Mouse (Mus musculus): ENCODE results near the gene Nlrc5. TPM values are rescaled to one million over a fixed set of nuclear protein-coding genes. Genes with fewer than 3 reads are reported as not detected.

Gene Nlrc5
- 220 TPM for polyA plus RNA-seq (2017; shearing (Covaris generic))

GRCm38 (mm10) chr8:94433981-94434466 lies at the start of gene Nlrc5:
Gene Nlrc5, plus strand, starts transcription at chr8:94434356.

GRCm38 (mm10) chr8:94386214-94387026 lies 47.7 kb upstream of the Nlrc5 start, which contains the start of gene Herpud1:
Gene Herpud1, plus strand, starts transcription at chr8:94386438.

GRCm38 (mm10) chr8:94532873-94533671 lies 98.9 kb downstream of the Nlrc5 start, which contains the start of gene Cpne2:
Gene Cpne2, plus strand, starts transcription at chr8:94532990.

Other genes starting within 250 kb of the Nlrc5 start
- gene Nup93, start 219.8 kb upstream of the Nlrc5 start, polyA plus RNA-seq (2017; shearing (Covaris generic)) = 40.6 TPM
- 0.32 TPM for gene Slc12a3, start 105.2 kb upstream of the Nlrc5 start, polyA plus RNA-seq (2017; shearing (Covaris generic))
- 129 TPM for gene Herpud1, start 47.9 kb upstream of the Nlrc5 start, polyA plus RNA-seq (2017; shearing (Covaris generic))
- 1.4 TPM for gene Cpne2, start 98.6 kb downstream of the Nlrc5 start, polyA plus RNA-seq (2017; shearing (Covaris generic))
- 61.6 TPM for gene Rspry1, start 167.6 kb downstream of the Nlrc5 start, polyA plus RNA-seq (2017; shearing (Covaris generic))
- gene Fam192a, start 167.6 kb downstream of the Nlrc5 start, polyA plus RNA-seq (2017; shearing (Covaris generic)) = 82.1 TPM
- 191 TPM for gene Arl2bp, start 232.2 kb downstream of the Nlrc5 start, polyA plus RNA-seq (2017; shearing (Covaris generic))